Mouse (Mus musculus) adrenal gland, postnatal 14 days (tissue): ENCODE measurements at regions not wholly inside any gene's neighbourhood (a gene's known extent, or its start where the extent isn't known, plus 50 kb on each side); places are given as distances from the start of the nearest gene placed in this dataset.
A peak's percentile ranks its signal among the peaks of the same experiment; 100 is the strongest.

ENCODE experiments used
- DNase-seq: peaks from one replicate; pipeline ENCODE4 v3.0.0; 2021; ENCODE audit warnings: mixed read lengths

DNA sequence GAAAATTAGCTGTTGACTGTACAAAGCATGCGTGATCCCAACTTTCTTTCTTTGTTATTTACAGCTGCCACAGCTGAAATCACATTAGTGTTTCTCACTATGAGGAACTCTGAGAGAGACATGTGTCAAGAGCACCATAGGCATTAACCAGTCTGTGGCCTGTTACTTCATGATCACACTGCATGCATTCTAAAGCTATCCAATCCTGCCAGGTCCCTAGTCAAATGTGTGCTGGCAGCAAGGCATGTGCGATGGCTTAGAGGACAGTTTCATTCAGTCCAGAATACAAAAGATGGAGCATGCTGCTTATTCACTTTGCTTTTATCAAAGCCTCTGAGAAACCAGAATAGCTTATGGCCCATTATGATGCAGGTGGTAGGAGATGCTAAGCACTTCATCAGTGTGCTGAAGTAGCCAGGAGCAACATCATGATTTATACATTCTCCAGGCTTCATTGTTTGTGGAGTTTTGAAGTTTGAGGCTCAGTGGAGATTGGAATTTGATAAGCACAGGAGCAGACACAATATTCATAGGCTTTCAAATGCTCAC lies 882.9 kb upstream of the Lrrn3 start:
- DNase-seq, result no peak

- DNase-seq, result no peak
These were observed 852.9 kb upstream of the Lrrn3 start for GRCm38 (mm10) chr12:42338996-42339680.

GRCm38 (mm10) chr12:42306429-42306828 lies 820.2 kb upstream of the Lrrn3 start:
- no peak for DNase-seq

GRCm38 (mm10) chr12:42277241-42278032 lies 791.2 kb upstream of the Lrrn3 start:
- DNase-seq, result no peak

GRCm38 (mm10) chr12:42250410-42250809 lies 764.2 kb upstream of the Lrrn3 start:
- no peak for DNase-seq

DNA sequence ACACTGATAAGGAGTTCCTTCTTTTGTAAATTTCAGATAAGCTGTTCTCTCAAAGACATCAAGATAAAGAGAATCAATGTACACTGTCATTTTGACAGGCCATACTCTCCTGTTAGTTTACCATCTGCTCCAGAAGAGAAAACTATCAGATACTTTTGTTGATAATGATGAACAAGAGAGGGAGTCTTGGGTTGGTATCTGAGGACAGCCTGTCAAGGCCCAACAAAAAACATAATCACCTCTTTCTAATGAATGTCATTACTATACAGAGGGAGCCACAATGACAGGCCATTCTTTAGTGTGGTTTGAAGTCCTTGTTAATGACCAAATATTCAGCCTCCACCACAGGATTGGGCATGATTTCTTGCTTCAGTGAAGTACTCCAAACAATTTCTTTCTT lies 743.0 kb upstream of the Lrrn3 start:
- DNase-seq, result no peak

DNA sequence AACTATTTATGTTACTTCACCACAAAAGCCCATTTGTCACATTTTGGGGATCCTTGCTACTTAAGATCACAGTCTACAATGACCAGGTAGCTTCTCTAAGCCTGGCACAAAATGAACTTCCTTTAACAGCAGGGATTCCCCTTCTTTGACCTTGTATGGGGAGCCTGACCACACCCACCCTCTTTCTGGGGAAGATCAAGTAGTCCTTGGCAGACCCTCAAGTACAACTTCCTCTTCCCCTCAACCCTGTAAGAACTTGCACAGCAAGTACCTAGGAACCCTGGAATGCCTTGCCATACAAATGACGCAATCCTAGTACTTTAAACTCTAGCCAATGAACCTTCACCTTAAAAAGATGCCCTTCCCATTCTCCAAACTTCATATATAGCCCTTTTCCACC lies 695.4 kb upstream of the Lrrn3 start:
- DNase-seq, result no peak

- DNase-seq, result no peak
These were observed 693.9 kb upstream of the Lrrn3 start for GRCm38 (mm10) chr12:42179947-42180669.

GRCm38 (mm10) chr12:42147971-42148370 lies 661.7 kb upstream of the Lrrn3 start:
- DNase-seq, result no peak

DNA sequence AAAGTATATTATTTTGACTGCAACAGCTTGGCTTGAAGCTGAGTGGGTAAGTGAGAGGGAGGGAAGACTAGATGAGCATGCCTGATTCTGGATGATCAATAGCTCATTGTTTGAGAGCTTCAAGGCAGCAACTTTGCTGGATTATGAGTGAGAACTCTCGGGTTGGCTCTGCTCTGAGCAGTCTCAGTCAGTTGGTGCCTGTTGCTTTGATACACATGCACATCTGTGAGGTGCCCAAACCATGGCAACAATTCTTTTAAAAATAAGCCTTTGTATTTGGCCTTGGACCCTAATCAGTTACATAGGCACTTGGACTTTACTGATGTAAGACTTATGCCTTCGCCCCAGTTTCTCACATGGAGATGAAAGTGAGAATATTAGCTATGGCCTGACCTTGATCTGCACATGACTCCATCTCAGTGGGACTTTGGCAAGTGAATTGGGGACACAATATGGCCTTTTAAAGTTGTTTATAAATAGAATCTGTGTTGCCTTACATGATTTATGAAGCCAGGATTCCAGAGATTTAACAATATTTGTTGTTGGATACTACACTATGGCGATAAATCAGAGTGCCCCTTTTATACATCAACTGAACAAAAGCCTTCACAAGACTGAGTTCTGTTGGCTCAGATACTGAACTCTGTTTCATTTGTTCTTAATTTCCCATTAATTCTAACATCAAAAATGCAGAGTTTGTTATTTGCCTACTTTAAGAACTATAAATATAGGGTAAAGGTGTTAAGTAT lies 652.6 kb upstream of the Lrrn3 start:
- DNase-seq, result no peak

- no peak for DNase-seq
These were observed 651.9 kb upstream of the Lrrn3 start for GRCm38 (mm10) chr12:42138177-42138576.

GRCm38 (mm10) chr12:42137764-42138163 lies 651.5 kb upstream of the Lrrn3 start:
- no peak for DNase-seq

- DNase-seq, result no peak
These were observed 614.0 kb upstream of the Lrrn3 start for GRCm38 (mm10) chr12:42100189-42100588.

GRCm38 (mm10) chr12:42070401-42070800 lies 584.2 kb upstream of the Lrrn3 start:
- DNase-seq, result no peak

DNA sequence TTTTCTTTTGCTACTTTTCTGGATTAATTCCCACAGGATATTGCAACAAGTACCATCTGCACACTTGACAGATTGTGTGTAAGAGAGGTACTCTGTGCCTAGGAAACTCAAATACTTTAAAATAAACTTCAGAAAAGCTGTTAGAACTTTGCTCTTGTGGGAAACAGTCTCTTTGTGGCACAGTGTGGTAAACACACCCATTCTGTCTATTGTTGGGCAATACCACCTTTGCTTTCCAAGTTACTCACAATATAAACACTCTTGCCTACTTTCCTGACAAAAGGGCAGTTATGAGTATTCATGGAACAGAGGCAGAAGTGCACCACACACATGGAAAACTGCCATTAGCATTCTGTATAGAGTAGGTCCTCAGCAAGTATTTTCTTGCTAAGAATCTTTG lies 577.5 kb upstream of the Lrrn3 start:
- DNase-seq, result no peak

DNA sequence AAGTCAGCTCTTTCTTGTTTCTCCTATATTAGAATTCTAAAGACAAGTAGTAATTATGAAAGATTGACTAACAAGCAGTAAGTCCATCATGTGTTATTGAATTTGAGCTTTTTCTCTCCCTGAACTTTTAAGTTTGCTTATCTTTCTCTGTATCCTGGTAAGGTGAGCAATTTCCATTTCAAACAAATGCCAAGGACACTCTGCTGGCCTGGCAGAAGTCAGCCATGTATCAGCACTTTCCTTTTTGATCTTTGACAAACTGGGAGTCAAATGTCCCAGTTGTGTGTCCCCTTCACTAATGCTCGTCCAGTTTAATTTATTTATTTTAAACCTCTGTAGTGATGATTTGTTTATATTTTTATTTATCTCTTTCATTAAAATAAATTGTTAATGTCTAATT lies 562.8 kb upstream of the Lrrn3 start:
- DNase-seq, result peak; percentile 50

GRCm38 (mm10) chr12:42027874-42028273 lies 541.6 kb upstream of the Lrrn3 start:
- peak; percentile 19 for DNase-seq

- no peak for DNase-seq
These were observed 531.3 kb upstream of the Lrrn3 start for GRCm38 (mm10) chr12:42017506-42017905.

GRCm38 (mm10) chr12:42008827-42009383 lies 522.7 kb upstream of the Lrrn3 start:
- DNase-seq, result no peak

DNA sequence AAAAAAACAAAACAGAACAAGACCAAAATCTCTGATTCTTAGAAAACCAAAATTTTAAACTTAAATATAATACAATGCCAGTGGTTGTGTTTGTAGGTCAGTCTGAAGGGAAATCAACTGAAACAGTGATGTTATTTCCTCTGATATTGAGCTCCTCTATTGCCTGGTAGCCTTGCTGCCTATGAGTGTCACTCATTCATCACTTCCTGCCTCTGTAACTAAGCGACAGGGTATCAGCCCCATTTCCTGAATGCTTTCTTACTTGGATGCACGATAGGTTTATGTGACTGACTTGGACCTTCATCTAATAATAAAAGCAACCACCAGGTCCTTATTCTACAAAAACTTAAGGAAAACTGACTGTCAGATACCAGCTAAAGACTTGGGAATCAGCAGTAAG lies 520.7 kb upstream of the Lrrn3 start:
- no peak for DNase-seq
